Mouse (Mus musculus) ES-E14 (cell line): ENCODE measurements around the gene Ncln. TPM values are rescaled to one million over a fixed set of nuclear protein-coding genes. Genes with fewer than 3 reads are reported as not detected.
A peak's percentile ranks its signal among the peaks of the same experiment; 100 is the strongest.

Experiments
- DNase-seq: peaks from one replicate; pipeline ENCODE4 v3.0.0-alpha.2; 2013; ENCODE audit warnings: low read depth, low spot score
- H3K27ac ChIP-seq: 2 replicates; pipeline ENCODE4 v1.5.1; 2012; ENCODE audit warnings: low read depth, mild to moderate bottlenecking, low read length, moderate library complexity, mixed read lengths; ENCODE audit not compliant: poor library complexity, insufficient read depth, severe bottlenecking
- H3K36me3 ChIP-seq: 2 replicates; pipeline ENCODE4 v1.6.1; 2012; ENCODE audit warnings: mild to moderate bottlenecking, low read length, moderate library complexity, mixed read lengths; ENCODE audit not compliant: control insufficient read depth, poor library complexity, insufficient read depth, severe bottlenecking
- H3K4me1 ChIP-seq, 2 experiments: fragments of 150-350 bp in 1 of 2; sonication (generic) in 1 of 2; 2 replicates each; pipeline ENCODE4 v1.6.1; 2012; ENCODE audit warnings: low read length in 2 of 2, mild to moderate bottlenecking in 1 of 2, mixed read lengths in 1 of 2; ENCODE audit not compliant: control insufficient read depth in 2 of 2, insufficient read depth in 2 of 2, poor library complexity in 1 of 2
- H3K4me3 ChIP-seq, 2 experiments: fragments of 150-350 bp in 1 of 2; sonication (generic) in 1 of 2; 2 replicates each; pipeline ENCODE4 v1.5.1; 2012; ENCODE audit warnings: low read length in 2 of 2, low read depth in 1 of 2, mild to moderate bottlenecking in 1 of 2, mixed read lengths in 1 of 2; ENCODE audit not compliant: insufficient read depth in 1 of 2, poor library complexity in 1 of 2, severe bottlenecking in 1 of 2
- H3K9ac ChIP-seq: 2 replicates; pipeline ENCODE4 v1.6.1; 2012; ENCODE audit warnings: low read depth, mild to moderate bottlenecking, low read length, mixed read lengths; ENCODE audit not compliant: poor library complexity, insufficient read depth, severe bottlenecking
- H3K9me3 ChIP-seq: fragments of 150-350 bp; sonication (generic); 2 replicates; pipeline ENCODE4 v1.6.1; 2012; ENCODE audit warnings: low read depth, mild to moderate bottlenecking, low read length; ENCODE audit not compliant: control insufficient read depth, insufficient read depth
- CHD2 ChIP-seq: IDR thresholded peaks from 2 replicates; pipeline ENCODE4 v1.6.1; 2014; ENCODE audit warnings: mild to moderate bottlenecking, low read depth, low read length, inconsistent platforms
- HCFC1 ChIP-seq: IDR thresholded peaks from 2 replicates; pipeline ENCODE4 v1.6.1; 2012; ENCODE audit warnings: low read length, inconsistent platforms, borderline replicate concordance; ENCODE audit not compliant: insufficient read depth
- MAFK ChIP-seq: IDR thresholded peaks from 2 replicates; pipeline ENCODE4 v1.6.1; 2014; ENCODE audit warnings: mild to moderate bottlenecking, low read depth, low read length, inconsistent platforms; ENCODE audit not compliant: insufficient read depth
- ZC3H11A ChIP-seq: IDR thresholded peaks from 2 replicates; pipeline ENCODE4 v1.6.1; 2012; ENCODE audit warnings: low read depth, mild to moderate bottlenecking, inconsistent platforms, low read length, borderline replicate concordance
- ZNF384 ChIP-seq: IDR thresholded peaks from 2 replicates; pipeline ENCODE4 v1.6.1; 2012; ENCODE audit warnings: low read depth, low read length, inconsistent platforms
- in situ Hi-C, 2 experiments: fragments of 600-800 bp; cut with MboI; formaldehyde crosslinking; loops; one replicate each; pipeline ENCODE4 v1.15.1; 2025; ENCODE audit warnings: low sequenced_read_pairs in 2 of 2, inconsistent platforms in 1 of 2; ENCODE audit not compliant: unreplicated experiment in 2 of 2
- total RNA-seq: library from RNA; depleted of rRNA; stranded (reverse); fragments of 300-350 nt; gene quantifications from 2 replicates; pipeline ENCODE4 v1.2.3, GENCODE M21; 2012

Gene Ncln
- total RNA-seq, 1 experiment: 254 TPM

DNA sequence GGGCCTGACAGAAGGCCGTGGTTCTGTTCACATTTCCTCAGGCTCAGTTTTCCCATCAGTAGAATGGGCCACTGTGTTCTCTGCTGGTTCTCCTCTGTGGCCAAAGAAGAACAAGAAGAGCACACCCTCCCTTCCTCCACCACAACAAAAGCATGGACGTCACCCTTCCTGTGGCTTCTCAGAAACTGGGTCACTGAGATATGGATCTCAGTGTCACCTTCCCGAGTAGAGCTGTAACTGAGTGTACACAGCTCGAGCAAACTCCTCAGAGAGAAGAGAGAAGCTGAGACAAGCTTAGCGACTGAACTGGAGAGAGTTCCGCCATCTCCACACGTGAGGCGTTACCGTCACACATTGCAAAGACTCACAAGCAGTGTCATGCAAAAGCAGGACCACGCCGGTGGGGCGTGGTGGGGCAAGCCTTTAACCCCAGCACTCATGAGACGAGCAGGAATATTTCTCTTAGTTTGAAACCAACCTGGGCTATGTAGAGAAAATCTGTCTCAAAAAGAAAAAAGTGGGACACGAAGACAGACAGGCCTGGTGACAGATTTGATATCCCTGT, 14.1 kb upstream of the Ncln start:
- peaks cover 5% of the 10 kb centered on the region; the same call in 1 of the 2 replicates for H3K36me3 ChIP-seq
- DNase-seq: no peak
- H3K9me3 ChIP-seq: no peaks in the 10 kb centered on the region
- H3K9ac ChIP-seq: no peak overlapping the region
- H3K4me3 ChIP-seq: no peak overlapping the region
- TF ChIP-seq HCFC1: no peak
- H3K27ac ChIP-seq: no peak overlapping the region
- in situ Hi-C loops: no loop called here
- H3K4me1 ChIP-seq: peaks cover 2 to 24% of the 10 kb centered on the region in 2 experiments; a peak in 2 of 4 replicates

GRCm38 (mm10) chr10:81507691-81508489, 11.7 kb upstream of the Ncln start:
- Histone ChIP-seq H3K9ac (peak overlapping the region; percentile 38), H3K4me3 (peak overlapping the region; percentile 67 to 69), H3K27ac (peak overlapping the region; percentile 86), H3K36me3 (peaks cover 5% of the 10 kb centered on the region; the same call in 1 of the 2 replicates), H3K9me3 (no peaks in the 10 kb centered on the region), H3K4me1 (peaks cover 2 to 25% of the 10 kb centered on the region in 2 experiments; a peak in 2 of 4 replicates)
- TF ChIP-seq MAFK (peak; percentile 94), ZC3H11A (no peak)
- in situ Hi-C loops: no loop called here
- DNase-seq: no peak

DNA sequence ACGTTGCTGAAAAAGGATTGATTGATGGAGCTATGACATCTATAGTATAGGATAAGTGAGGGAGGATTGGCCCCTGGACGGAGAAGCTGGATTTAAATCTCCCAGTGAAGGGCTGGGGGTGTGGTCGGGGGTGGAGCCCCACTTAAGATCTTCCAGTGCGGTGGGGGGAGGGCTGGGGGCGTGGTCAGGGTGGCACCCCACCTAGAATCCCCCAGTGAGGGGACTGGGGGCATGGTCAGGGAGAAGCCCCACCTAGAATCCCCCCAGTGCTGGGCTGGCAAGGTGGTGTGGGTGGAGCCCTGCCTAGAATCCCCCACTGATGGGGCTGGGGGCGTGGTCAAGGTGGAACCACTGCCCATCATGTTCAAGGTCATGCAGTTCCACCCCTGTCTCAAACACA, 10.9 kb upstream of the Ncln start:
- Histone ChIP-seq H3K4me1 (peaks cover 2 to 22% of the 10 kb centered on the region in 2 experiments; a peak in 2 of 4 replicates), H3K9ac (no peak overlapping the region), H3K4me3 (peak overlapping the region in 1 of 2 experiments; percentile 67; a peak in 2 of 4 replicates), H3K36me3 (peaks cover 5% of the 10 kb centered on the region; the same call in 1 of the 2 replicates), H3K27ac (peak overlapping the region; percentile 86), H3K9me3 (no peaks in the 10 kb centered on the region)
- DNase-seq: peak; percentile 70
- in situ Hi-C loops: no loop called here
- TF ChIP-seq ZC3H11A (no peak), HCFC1 (no peak), ZNF384 (no peak), MAFK (no peak), CHD2 (no peak)

GRCm38 (mm10) chr10:81505016-81505664, 8.9 kb upstream of the Ncln start:
- H3K9ac ChIP-seq: no peak overlapping the region
- H3K27ac ChIP-seq: no peak overlapping the region
- H3K4me3 ChIP-seq: no peak overlapping the region
- no peaks in the 10 kb centered on the region for H3K9me3 ChIP-seq
- in situ Hi-C loops: no loop called here
- peaks cover 2 to 15% of the 10 kb centered on the region in 2 experiments; a peak in 1 of 4 replicates for H3K4me1 ChIP-seq
- TF ChIP-seq ZNF384 (no peak), CHD2 (no peak), MAFK (no peak), ZC3H11A (no peak), HCFC1 (no peak)
- no peak for DNase-seq
- peaks cover 5% of the 10 kb centered on the region; the same call in 1 of the 2 replicates for H3K36me3 ChIP-seq
